Mouse (Mus musculus) MEL (cell line): ENCODE measurements around the gene Zfp446. TPM values are rescaled to one million over a fixed set of nuclear protein-coding genes. Genes with fewer than 3 reads are reported as not detected.

ENCODE experiments used
- DNase-seq: peaks from one replicate; pipeline ENCODE4 v3.0.0; 2011; ENCODE audit warnings: low read depth, low spot score
- H3K27ac ChIP-seq: 2 replicates; pipeline ENCODE4 v1.5.1; 2012; ENCODE audit warnings: low read depth, mild to moderate bottlenecking, control low read depth, low read length, moderate library complexity; ENCODE audit not compliant: control insufficient read depth
- H3K27me3 ChIP-seq, 2 experiments: fragments of 150-350 bp in 1 of 2; sonication (generic) in 1 of 2; 2 replicates each; pipeline ENCODE4 v1.6.1; 2012; ENCODE audit warnings: low read length in 2 of 2, mild to moderate bottlenecking in 2 of 2, improper control_type of control experiment in 1 of 2, moderate library complexity in 1 of 2; ENCODE audit not compliant: insufficient read depth in 2 of 2, control insufficient read depth in 1 of 2
- H3K36me3 ChIP-seq, 2 experiments: 2 replicates each; pipeline ENCODE4 v1.6.1; 2012 to 2014; ENCODE audit warnings: low read length in 2 of 2, improper control_type of control experiment in 1 of 2, inconsistent platforms in 1 of 2, mild to moderate bottlenecking in 1 of 2; ENCODE audit not compliant: insufficient read depth in 2 of 2, control insufficient read depth in 1 of 2
- H3K4me1 ChIP-seq, 2 experiments: fragments of 150-350 bp in 1 of 2; sonication (generic) in 1 of 2; 2 replicates each; pipeline ENCODE4 v1.6.1; 2012; ENCODE audit warnings: low read length in 2 of 2, improper control_type of control experiment in 1 of 2, mild to moderate bottlenecking in 1 of 2; ENCODE audit not compliant: insufficient read depth in 2 of 2, control insufficient read depth in 1 of 2
- H3K4me3 ChIP-seq, 2 experiments: fragments of 150-350 bp in 1 of 2; sonication (generic) in 1 of 2; 2 replicates each; pipeline ENCODE4 v1.5.1; 2012; ENCODE audit warnings: low read depth in 2 of 2, low read length in 2 of 2, mild to moderate bottlenecking in 2 of 2, moderate library complexity in 2 of 2, control low read depth in 1 of 2, improper control_type of control experiment in 1 of 2; ENCODE audit not compliant: control insufficient read depth in 1 of 2, insufficient read depth in 1 of 2
- H3K79me2 ChIP-seq: 2 replicates; pipeline ENCODE4 v1.6.1; 2012; ENCODE audit warnings: mild to moderate bottlenecking, low read length, moderate library complexity; ENCODE audit not compliant: control insufficient read depth, poor library complexity, insufficient read depth
- H3K9ac ChIP-seq: 2 replicates; pipeline ENCODE4 v1.6.1; 2012; ENCODE audit warnings: low read depth, mild to moderate bottlenecking, control low read depth, low read length, moderate library complexity; ENCODE audit not compliant: control insufficient read depth, poor library complexity, severe bottlenecking
- H3K9me3 ChIP-seq: fragments of 150-350 bp; sonication (generic); replicated peaks from 2 replicates; pipeline ENCODE4 v1.6.1; 2012; ENCODE audit warnings: mild to moderate bottlenecking, low read length, improper control_type of control experiment, moderate library complexity; ENCODE audit not compliant: insufficient read depth
- BHLHE40 ChIP-seq: IDR thresholded peaks from 2 replicates; pipeline ENCODE4 v1.6.1; 2012; ENCODE audit warnings: low read depth, mild to moderate bottlenecking, inconsistent platforms, low read length, improper control_type of control experiment, borderline replicate concordance
- CHD1 ChIP-seq: IDR thresholded peaks from 2 replicates; pipeline ENCODE4 v1.6.1; 2012; ENCODE audit warnings: low read depth, mild to moderate bottlenecking, inconsistent platforms, low read length, improper control_type of control experiment
- CTCF ChIP-seq, 3 experiments: IDR thresholded peaks in 2 of 3; conservative IDR thresholded peaks in 1 of 3; 2 replicates each; pipeline ENCODE4 v1.5.1; 2011 to 2012; ENCODE audit warnings: low read length in 3 of 3, low read depth in 2 of 3, mild to moderate bottlenecking in 2 of 3, improper control_type of control experiment in 1 of 3, inconsistent platforms in 1 of 3, mixed read lengths in 1 of 3, moderate library complexity in 1 of 3; ENCODE audit not compliant: control insufficient read depth in 1 of 3, insufficient read depth in 1 of 3, poor library complexity in 1 of 3, severe bottlenecking in 1 of 3
- E2F4 ChIP-seq: IDR thresholded peaks from 2 replicates; pipeline ENCODE4 v1.6.1; 2011; ENCODE audit warnings: low read depth, low read length, improper control_type of control experiment, borderline replicate concordance
- ELF1 ChIP-seq: IDR thresholded peaks from 2 replicates; pipeline ENCODE4 v1.6.1; 2014; ENCODE audit warnings: low read depth, mild to moderate bottlenecking, inconsistent platforms, low read length, improper control_type of control experiment, moderate library complexity
- EP300 ChIP-seq, 2 experiments: IDR thresholded peaks; 2 replicates each; pipeline ENCODE4 v1.6.1; 2011; ENCODE audit warnings: improper control_type of control experiment in 2 of 2, low read length in 2 of 2, low read depth in 1 of 2, mild to moderate bottlenecking in 1 of 2
- ETS1 ChIP-seq: IDR thresholded peaks from 2 replicates; pipeline ENCODE4 v1.6.1; 2012; ENCODE audit warnings: low read depth, mild to moderate bottlenecking, inconsistent platforms, low read length, improper control_type of control experiment, moderate library complexity
- GABPA ChIP-seq: IDR thresholded peaks from 2 replicates; pipeline ENCODE4 v1.6.1; 2012; ENCODE audit warnings: low read depth, mild to moderate bottlenecking, inconsistent platforms, low read length, improper control_type of control experiment, moderate library complexity
- GATA1 ChIP-seq: IDR thresholded peaks from 2 replicates; pipeline ENCODE4 v1.6.1; 2011; ENCODE audit warnings: low read depth, low read length, improper control_type of control experiment
- HCFC1 ChIP-seq: IDR thresholded peaks from 2 replicates; pipeline ENCODE4 v1.6.1; 2012; ENCODE audit warnings: low read depth, mild to moderate bottlenecking, inconsistent platforms, low read length, improper control_type of control experiment, moderate library complexity
- JUND ChIP-seq: IDR thresholded peaks from 2 replicates; pipeline ENCODE4 v1.6.1; 2011; ENCODE audit warnings: low read depth, mild to moderate bottlenecking, improper control_type of control experiment, low read length
- KAT2A ChIP-seq: conservative IDR thresholded peaks from 2 replicates; pipeline ENCODE4 v1.6.1; 2012; ENCODE audit warnings: low read depth, low read length, improper control_type of control experiment, inconsistent platforms
- MAFK ChIP-seq: IDR thresholded peaks from 2 replicates; pipeline ENCODE4 v1.6.1; 2011; ENCODE audit warnings: low read depth, mild to moderate bottlenecking, low read length, improper control_type of control experiment, borderline replicate concordance
- MAX ChIP-seq: IDR thresholded peaks from 2 replicates; pipeline ENCODE4 v1.6.1; 2011; ENCODE audit warnings: low read length, improper control_type of control experiment
- MAZ ChIP-seq: IDR thresholded peaks from 2 replicates; pipeline ENCODE4 v1.6.1; 2012; ENCODE audit warnings: low read depth, mild to moderate bottlenecking, inconsistent platforms, low read length, improper control_type of control experiment
- MEF2A ChIP-seq: IDR thresholded peaks from 2 replicates; pipeline ENCODE4 v1.6.1; 2014; ENCODE audit warnings: low read depth, mild to moderate bottlenecking, inconsistent platforms, low read length, improper control_type of control experiment; ENCODE audit not compliant: poor library complexity, insufficient replicate concordance, severe bottlenecking; ENCODE audit errors: extremely low read depth
- MXI1 ChIP-seq: IDR thresholded peaks from 2 replicates; pipeline ENCODE4 v1.6.1; 2011; ENCODE audit warnings: mild to moderate bottlenecking, low read depth, low read length, improper control_type of control experiment
- MYB ChIP-seq: IDR thresholded peaks from 2 replicates; pipeline ENCODE4 v1.6.1; 2011; ENCODE audit warnings: mild to moderate bottlenecking, low read depth, low read length, improper control_type of control experiment
- MYC ChIP-seq: IDR thresholded peaks from 2 replicates; pipeline ENCODE4 v1.6.1; 2011; ENCODE audit warnings: low read depth, mild to moderate bottlenecking, low read length, improper control_type of control experiment, moderate library complexity
- NELFE ChIP-seq: IDR thresholded peaks from 2 replicates; pipeline ENCODE4 v1.6.1; 2011; ENCODE audit warnings: low read depth, low read length, improper control_type of control experiment
- NRF1 ChIP-seq: IDR thresholded peaks from 2 replicates; pipeline ENCODE4 v1.6.1; 2014; ENCODE audit warnings: low read depth, mild to moderate bottlenecking, inconsistent platforms, low read length, improper control_type of control experiment, moderate library complexity; ENCODE audit not compliant: poor library complexity, insufficient read depth, severe bottlenecking
- POLR2A ChIP-seq, 2 experiments: IDR thresholded peaks; 2 replicates each; pipeline ENCODE4 v1.6.1; 2011 to 2012; ENCODE audit warnings: low read length in 2 of 2, mild to moderate bottlenecking in 2 of 2, control low read depth in 1 of 2, improper control_type of control experiment in 1 of 2, low read depth in 1 of 2, moderate library complexity in 1 of 2; ENCODE audit not compliant: control insufficient read depth in 1 of 2, insufficient read depth in 1 of 2, poor library complexity in 1 of 2
- POLR2AphosphoS2 ChIP-seq: IDR thresholded peaks from 2 replicates; pipeline ENCODE4 v1.6.1; 2011; ENCODE audit warnings: low read length, improper control_type of control experiment
- POLR2AphosphoS5 ChIP-seq: IDR thresholded peaks from 2 replicates; pipeline ENCODE4 v1.6.1; 2012; ENCODE audit warnings: low read depth, borderline replicate concordance, mild to moderate bottlenecking, inconsistent platforms, low read length, moderate library complexity, mixed read lengths
- RAD21 ChIP-seq: IDR thresholded peaks from 2 replicates; pipeline ENCODE4 v1.6.1; 2011; ENCODE audit warnings: mild to moderate bottlenecking, low read depth, low read length, improper control_type of control experiment
- RCOR1 ChIP-seq: IDR thresholded peaks from 2 replicates; pipeline ENCODE4 v1.6.1; 2012; ENCODE audit warnings: low read depth, mild to moderate bottlenecking, inconsistent platforms, low read length, improper control_type of control experiment
- SIN3A ChIP-seq: IDR thresholded peaks from 2 replicates; pipeline ENCODE4 v1.6.1; 2012; ENCODE audit warnings: low read length, improper control_type of control experiment, inconsistent platforms
- SMC3 ChIP-seq: IDR thresholded peaks from 2 replicates; pipeline ENCODE4 v1.6.1; 2011; ENCODE audit warnings: low read depth, low read length, improper control_type of control experiment
- TBP ChIP-seq: IDR thresholded peaks from 2 replicates; pipeline ENCODE4 v1.8.0; 2011; ENCODE audit warnings: low read depth, low read length, improper control_type of control experiment
- TCF12 ChIP-seq: IDR thresholded peaks from 2 replicates; pipeline ENCODE4 v1.6.1; 2014; ENCODE audit warnings: low read depth, mild to moderate bottlenecking, inconsistent platforms, low read length, improper control_type of control experiment, moderate library complexity
- UBTF ChIP-seq: IDR thresholded peaks from 2 replicates; pipeline ENCODE4 v1.6.1; 2012; ENCODE audit warnings: low read depth, mild to moderate bottlenecking, inconsistent platforms, low read length, improper control_type of control experiment, moderate library complexity, borderline replicate concordance; ENCODE audit not compliant: insufficient read depth
- USF1 ChIP-seq: IDR thresholded peaks from 2 replicates; pipeline ENCODE4 v1.6.1; 2014; ENCODE audit warnings: low read depth, mild to moderate bottlenecking, inconsistent platforms, low read length, improper control_type of control experiment, moderate library complexity
- ZKSCAN1 ChIP-seq: IDR thresholded peaks from 2 replicates; pipeline ENCODE4 v1.6.1; 2012; ENCODE audit warnings: low read depth, mild to moderate bottlenecking, inconsistent platforms, low read length, improper control_type of control experiment, moderate library complexity
- ZMIZ1 ChIP-seq: IDR thresholded peaks from 2 replicates; pipeline ENCODE4 v1.6.1; 2012; ENCODE audit warnings: low read depth, mild to moderate bottlenecking, inconsistent platforms, low read length, improper control_type of control experiment, moderate library complexity
- ZNF384 ChIP-seq: IDR thresholded peaks from 2 replicates; pipeline ENCODE4 v1.6.1; 2012; ENCODE audit warnings: low read depth, mild to moderate bottlenecking, inconsistent platforms, low read length, improper control_type of control experiment
- polyA plus RNA-seq, 2 experiments: library from polyadenylated mRNA; stranded (reverse) in 1 of 2; unstranded in 1 of 2; fragments of >175 nt in 1 of 2; fragments of >200 nt in 1 of 2; gene quantifications; 2 replicates each; pipeline versions ENCODE4 v1.2.1 to v1.2.4; 2012; ENCODE audit warnings: low replicate concordance in 2 of 2, low read depth in 1 of 2; ENCODE audit not compliant: insufficient read length in 2 of 2, insufficient read depth in 1 of 2, missing spikeins in 1 of 2
- total RNA-seq: library from RNA; depleted of rRNA; stranded (reverse); fragments of 300-350 nt; gene quantifications from 2 replicates; pipeline ENCODE4 v1.2.3, GENCODE M21; 2012

Gene Zfp446
- total and polyA plus RNA-seq, 3 experiments: 3.4 to 4.9 TPM; not detected in 1

DNA sequence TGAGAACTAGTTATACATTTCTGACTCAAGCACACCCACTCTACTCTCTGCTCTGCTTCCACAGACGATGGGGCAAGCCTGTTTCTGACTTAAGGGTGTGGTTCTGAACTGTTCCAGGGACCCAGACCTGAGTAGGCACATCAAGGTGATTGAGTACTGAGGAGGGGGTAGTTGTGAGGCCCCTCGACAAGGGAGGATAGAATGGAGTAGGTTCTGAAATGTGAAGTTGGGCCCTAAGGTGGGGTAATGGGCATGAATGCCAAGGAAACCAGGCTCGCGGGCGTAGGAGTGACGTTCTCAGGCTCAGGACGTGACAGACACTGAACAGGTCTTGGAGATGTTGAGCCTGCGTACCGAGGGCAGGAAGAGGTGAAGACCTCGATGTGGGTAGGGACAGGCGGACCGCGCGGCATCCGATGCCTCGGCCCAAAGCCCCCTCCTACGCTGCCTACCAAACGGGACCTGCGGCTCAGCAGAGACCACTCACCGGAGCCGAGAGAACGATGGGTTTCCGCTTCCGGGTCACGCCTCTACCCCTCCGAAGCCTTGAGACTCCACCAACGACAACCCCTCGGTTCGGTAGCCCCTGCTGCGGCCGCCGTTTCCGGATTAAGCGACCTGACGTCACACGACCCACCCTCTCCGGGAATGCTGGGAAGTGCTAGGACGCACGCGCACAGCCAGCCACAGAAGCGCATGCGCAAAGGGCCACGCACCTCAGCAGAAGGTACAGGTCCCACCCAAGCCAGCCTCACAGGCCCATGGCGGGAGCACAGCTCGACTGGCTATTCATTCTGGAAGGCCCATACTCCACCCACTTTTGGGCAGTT is 56.7 kb downstream of the Zfp446 start, which contains the start of gene Chmp2a:
Chmp2a (minus strand) TSS at position 660 of the 830 bp plus-strand sequence.
- H3K4me3 ChIP-seq: peak within 1 kb of the TSS; percentile 58 to 77
- peak within 1 kb of the TSS; percentile 86 for H3K27ac ChIP-seq
- H3K36me3 ChIP-seq: peaks cover 1 to 7% of the 10 kb centered on the region in 2 experiments; a peak in 3 of 4 replicates
- DNase-seq: peak; percentile 98
- no peaks in the 10 kb centered on the region for H3K9me3 ChIP-seq
- H3K79me2 ChIP-seq: peaks cover 25% of the 10 kb centered on the region
- H3K27me3 ChIP-seq: no peaks in the 10 kb centered on the region
- H3K9ac ChIP-seq: peak within 1 kb of the TSS; percentile 76
- peaks cover 2 to 26% of the 10 kb centered on the region in 2 experiments; a peak in 3 of 4 replicates for H3K4me1 ChIP-seq
- TF ChIP-seq MEF2A (no peak), POLR2A (IDR thresholded peaks at IDR 0.05; ENCODE audit: control insufficient read depth in 1 of 2, insufficient read depth in 1 of 2, low read depth in 1 of 2, low read length in 2 of 2, poor library complexity in 1 of 2) (peak; percentile 37 to 93; a peak in 3 of 4 replicates), TCF12 (peak; percentile 53), POLR2AphosphoS2 (peak; percentile 100), ELF1 (peak; percentile 99), ZNF384 (no peak), CTCF (IDR thresholded peaks at IDR 0.05 in 2 of 3, conservative IDR thresholded peaks at IDR 0.05 in 1 of 3; ENCODE audit: control insufficient read depth in 1 of 3, insufficient read depth in 1 of 3, low read depth in 2 of 3, low read length in 3 of 3, poor library complexity in 1 of 3, severe bottlenecking in 1 of 3) (no peak), E2F4 (peak; percentile 57; the same call in 1 of the 2 replicates), MAZ (peak; percentile 93), SIN3A (peak; percentile 90), ZKSCAN1 (peak; percentile 73; the same call in 1 of the 2 replicates), POLR2AphosphoS5 (peak; percentile 77; the same call in 1 of the 2 replicates), USF1 (peak; percentile 59; the same call in 1 of the 2 replicates), ETS1 (peak; percentile 63), RCOR1 (peak; percentile 59; the same call in 1 of the 2 replicates), ZMIZ1 (peak; percentile 99), MAX (peak; percentile 73; the same call in 1 of the 2 replicates), RAD21 (no peak), EP300 (IDR thresholded peaks at IDR 0.05; ENCODE audit: low read depth in 1 of 2, low read length in 2 of 2) (peak in 1 of 2 experiments; percentile 52; a peak in 2 of 4 replicates), HCFC1 (peak; percentile 96), NELFE (peak; percentile 75), MYC (peak; percentile 43; the same call in 1 of the 2 replicates), UBTF (no peak), GABPA (no peak), MAFK (no peak), MXI1 (peak; percentile 76), BHLHE40 (peak; percentile 29; the same call in 1 of the 2 replicates), TBP (peak; percentile 71; the same call in 1 of the 2 replicates), JUND (no peak), GATA1 (no peak), NRF1 (peak; percentile 99), MYB (peak; percentile 59), SMC3 (peak; percentile 33; the same call in 1 of the 2 replicates), KAT2A (peak; percentile 78), CHD1 (no peak)
